Mouse (Mus musculus): ENCODE data around the gene Pnmal1. TPM values are rescaled to one million over a fixed set of nuclear protein-coding genes. Genes with fewer than 3 reads are reported as not detected.

Gene Pnmal1
- polyA plus RNA-seq, 1 experiment: not detected

DNA sequence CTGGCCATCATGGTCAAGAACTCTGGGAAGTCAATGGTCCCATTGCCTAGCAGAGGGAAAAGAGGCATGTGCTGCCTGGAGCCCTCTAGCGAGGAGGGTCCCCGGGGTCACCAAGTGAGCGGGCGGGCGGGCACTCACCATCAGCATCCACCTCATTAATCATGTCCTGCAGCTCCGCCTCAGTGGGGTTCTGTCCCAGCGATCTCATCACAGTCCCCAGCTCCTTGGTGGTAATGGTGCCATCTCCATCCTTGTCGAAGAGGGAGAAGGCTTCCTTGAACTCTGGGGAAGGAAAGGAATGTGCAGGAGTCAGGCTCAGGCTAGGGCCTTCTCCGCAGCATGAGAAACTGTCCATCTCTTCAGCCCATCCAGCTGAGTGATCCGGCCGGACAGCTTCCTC lies 42.0 kb upstream of the Pnmal1 start:
- no peak for TF ChIP-seq FLI1 (IDR thresholded peaks at IDR 0.05; ENCODE audit: low read length)
- no peak for TF ChIP-seq GATA1 (IDR thresholded peaks at IDR 0.05; ENCODE audit: borderline replicate concordance, low read length)
- no peak overlapping the region for H3K4me3 ChIP-seq (replicated peaks)
- no peaks in the 10 kb centered on the region for H3K9me3 ChIP-seq
- H3K36me3 ChIP-seq (replicated peaks; ENCODE audit: low read length): peaks cover 98% of the 10 kb centered on the region
- H3K4me1 ChIP-seq: peaks cover 88% of the 10 kb centered on the region
- no peaks in the 10 kb centered on the region for H3K27me3 ChIP-seq (replicated peaks)

DNA sequence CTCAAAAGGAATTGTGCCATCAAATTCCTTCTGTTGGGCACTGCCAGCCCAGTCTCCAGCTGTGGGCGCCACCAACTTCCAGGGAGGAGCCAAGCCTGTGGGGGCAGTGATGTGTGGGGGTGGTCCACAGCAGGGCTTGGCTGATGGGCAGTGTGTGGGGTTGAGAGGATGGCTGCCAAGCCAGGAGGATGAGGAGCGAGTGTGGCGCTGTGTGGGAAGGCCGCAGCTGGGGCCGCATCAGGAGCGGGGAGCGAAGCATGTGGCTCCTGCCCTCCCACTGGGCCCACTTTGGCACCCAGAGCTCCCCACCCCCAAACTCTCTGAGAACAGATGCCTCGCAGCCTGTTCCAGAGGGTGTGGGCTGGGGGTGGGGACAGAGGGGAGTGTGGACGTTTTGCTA lies 41.5 kb upstream of the Pnmal1 start:
- H3K4me3 ChIP-seq (replicated peaks): no peak overlapping the region

DNA sequence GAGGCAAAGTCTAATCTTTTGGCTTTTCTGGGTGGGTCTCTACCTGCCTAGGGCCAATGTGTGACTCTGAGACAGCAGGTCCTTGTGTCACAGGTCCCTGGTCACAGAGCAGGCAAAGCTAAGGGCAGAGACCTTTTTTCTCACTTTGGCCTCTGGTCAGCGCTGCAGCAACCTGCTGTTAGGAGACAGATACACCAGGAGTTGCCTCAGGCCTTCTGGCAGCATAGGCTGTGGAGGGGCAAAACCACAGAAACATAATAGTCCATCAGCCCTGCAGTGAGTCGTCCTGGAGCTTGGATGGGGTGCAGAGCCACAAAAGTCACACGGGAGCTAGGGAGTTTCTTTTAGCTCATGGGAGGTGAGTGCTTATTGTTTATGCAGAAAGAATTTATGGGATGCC lies 40.8 kb upstream of the Pnmal1 start:
- H3K4me3 ChIP-seq (replicated peaks): no peak overlapping the region
- H3K9me3 ChIP-seq: no peaks in the 10 kb centered on the region
- H3K36me3 ChIP-seq (replicated peaks; ENCODE audit: low read length): peaks cover 88% of the 10 kb centered on the region
- no peaks in the 10 kb centered on the region for H3K27me3 ChIP-seq (replicated peaks)
- peaks cover 80% of the 10 kb centered on the region for H3K4me1 ChIP-seq
- TF ChIP-seq GATA1 (IDR thresholded peaks at IDR 0.05; ENCODE audit: borderline replicate concordance, low read length) (no peak), FLI1 (IDR thresholded peaks at IDR 0.05; ENCODE audit: low read length) (no peak)

More for the DNA sequence above, 41.5 kb upstream of the Pnmal1 start:
- Histone ChIP-seq H3K9me3 (no peaks in the 10 kb centered on the region), H3K27me3 (replicated peaks) (no peaks in the 10 kb centered on the region), H3K36me3 (replicated peaks; ENCODE audit: low read length) (peaks cover 94% of the 10 kb centered on the region), H3K4me1 (peaks cover 86% of the 10 kb centered on the region)
- TF ChIP-seq FLI1 (IDR thresholded peaks at IDR 0.05; ENCODE audit: low read length) (no peak), GATA1 (IDR thresholded peaks at IDR 0.05; ENCODE audit: borderline replicate concordance, low read length) (no peak)

DNA sequence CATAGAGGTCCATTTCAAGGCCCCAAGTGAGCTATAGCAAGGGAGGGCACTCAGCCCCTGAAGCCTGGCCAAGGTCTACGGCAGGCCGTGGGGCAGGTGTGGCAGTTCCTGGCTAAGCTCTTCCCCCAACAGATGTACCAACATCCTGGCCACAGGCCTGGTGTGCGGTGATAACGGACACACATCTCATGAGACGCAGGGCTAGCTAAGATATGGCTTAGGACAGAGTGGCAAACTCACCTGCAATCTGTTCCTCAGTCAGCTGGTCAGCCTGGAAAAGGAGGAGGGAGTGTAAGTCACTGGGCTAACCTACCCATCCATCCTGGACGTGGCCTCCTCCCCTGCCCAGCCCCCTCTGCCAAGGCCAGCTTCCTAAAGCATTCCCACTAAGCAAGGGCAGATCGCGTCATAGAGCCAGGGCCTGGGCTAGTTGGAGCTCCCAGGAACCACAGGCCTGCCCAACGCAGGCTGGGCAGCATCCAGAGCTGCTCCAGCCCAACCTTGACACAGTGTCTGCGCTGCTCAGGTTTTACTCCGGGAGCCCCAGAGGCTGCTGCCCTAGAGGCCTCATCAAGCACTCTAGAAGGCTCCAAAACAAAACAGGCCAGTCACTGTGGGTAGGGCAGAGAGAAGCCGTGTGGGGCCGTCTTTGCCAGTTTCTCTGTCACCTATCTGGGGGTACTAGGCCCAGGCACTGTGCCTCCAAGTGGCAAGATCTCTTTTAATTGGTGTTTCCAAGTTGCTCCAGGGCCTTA lies 39.9 kb upstream of the Pnmal1 start:
- H3K27me3 ChIP-seq (replicated peaks): no peaks in the 10 kb centered on the region
- no peaks in the 10 kb centered on the region for H3K9me3 ChIP-seq
- TF ChIP-seq GATA1 (IDR thresholded peaks at IDR 0.05; ENCODE audit: borderline replicate concordance, low read length) (no peak), FLI1 (IDR thresholded peaks at IDR 0.05; ENCODE audit: low read length) (no peak)
- peaks cover 79% of the 10 kb centered on the region for H3K36me3 ChIP-seq (replicated peaks; ENCODE audit: low read length)
- peak overlapping the region; percentile 43 for H3K4me3 ChIP-seq (replicated peaks)
- peaks cover 71% of the 10 kb centered on the region for H3K4me1 ChIP-seq

DNA sequence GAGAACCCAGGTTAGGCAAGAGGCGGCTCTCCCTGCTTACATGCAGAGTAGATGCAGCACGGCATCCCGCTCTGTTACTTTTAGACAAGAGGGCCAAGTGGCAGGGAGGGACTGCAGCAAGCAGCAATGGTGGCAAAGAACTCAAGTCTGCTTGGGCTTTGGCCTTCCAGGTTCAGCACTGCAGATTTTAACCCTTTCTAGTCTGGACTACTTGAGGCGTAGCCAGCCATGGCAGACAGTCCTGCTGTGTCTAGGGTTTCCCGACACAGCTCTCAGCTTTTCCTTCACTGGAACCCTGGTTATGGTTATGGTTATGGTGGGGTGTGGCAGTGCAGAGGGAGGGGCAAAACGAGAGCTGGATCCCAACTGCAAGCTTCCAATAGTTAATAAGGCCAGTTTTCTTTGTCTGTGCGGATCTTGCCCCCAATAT lies 39.3 kb upstream of the Pnmal1 start:
- Histone ChIP-seq H3K27me3 (replicated peaks) (no peaks in the 10 kb centered on the region), H3K9me3 (no peaks in the 10 kb centered on the region), H3K4me3 (replicated peaks) (peak overlapping the region; percentile 40), H3K36me3 (replicated peaks; ENCODE audit: low read length) (peaks cover 73% of the 10 kb centered on the region), H3K4me1 (peaks cover 70% of the 10 kb centered on the region)
- TF ChIP-seq GATA1 (IDR thresholded peaks at IDR 0.05; ENCODE audit: borderline replicate concordance, low read length) (no peak), FLI1 (IDR thresholded peaks at IDR 0.05; ENCODE audit: low read length) (no peak)

DNA sequence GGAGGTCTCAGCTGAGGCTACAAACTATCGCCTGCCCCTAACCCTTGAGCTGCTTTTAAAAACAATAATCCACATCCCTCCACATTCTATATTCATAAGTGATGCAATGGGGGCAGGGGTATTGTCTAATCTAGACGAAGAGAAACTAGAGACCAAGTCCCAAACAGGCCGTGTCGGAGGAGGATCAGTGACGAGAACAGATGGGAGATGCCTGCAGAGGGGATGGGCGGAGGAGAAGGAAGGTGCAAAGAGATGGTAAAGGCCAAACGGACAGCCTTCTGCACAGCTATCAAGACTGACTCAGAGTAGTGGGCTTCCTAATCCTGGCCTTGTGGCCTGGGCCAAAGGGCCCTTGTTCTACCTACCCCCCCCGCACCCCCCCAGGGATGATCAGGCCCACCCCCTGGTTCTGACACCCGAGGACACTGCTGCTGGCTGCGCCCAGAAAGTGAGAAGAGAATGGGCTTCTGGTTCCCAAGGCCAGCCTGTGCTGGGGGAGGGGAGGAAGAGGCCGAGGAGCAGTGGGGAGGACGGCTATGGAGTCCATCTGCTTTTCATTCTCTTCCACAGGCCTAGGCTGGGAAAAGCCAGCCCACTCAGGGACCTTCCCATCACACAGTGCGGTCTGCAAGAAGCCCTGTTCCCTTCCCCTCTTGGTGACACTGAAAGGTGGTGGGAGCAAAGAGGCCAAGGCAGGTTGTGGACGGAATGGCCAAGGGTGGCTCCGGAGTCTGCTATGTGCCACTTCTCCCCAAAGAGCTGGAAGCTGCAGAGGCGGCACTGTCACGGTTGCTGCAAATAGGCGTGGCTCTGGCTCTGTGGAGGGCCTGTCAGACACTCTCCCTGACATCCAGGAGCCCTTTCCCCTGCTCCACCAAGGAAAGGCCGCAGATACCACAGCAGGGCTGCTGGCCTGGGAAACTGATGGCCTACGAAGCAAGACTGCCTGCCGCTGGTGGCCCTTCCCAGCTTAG lies 38.4 kb upstream of the Pnmal1 start:
- Histone ChIP-seq H3K36me3 (replicated peaks; ENCODE audit: low read length) (peaks cover 63% of the 10 kb centered on the region), H3K27me3 (replicated peaks) (no peaks in the 10 kb centered on the region), H3K9me3 (no peaks in the 10 kb centered on the region), H3K4me3 (replicated peaks) (peak overlapping the region; percentile 96), H3K4me1 (peaks cover 68% of the 10 kb centered on the region)
- TF ChIP-seq FLI1 (IDR thresholded peaks at IDR 0.05; ENCODE audit: low read length): no peak
- TF ChIP-seq GATA1 (IDR thresholded peaks at IDR 0.05; ENCODE audit: borderline replicate concordance, low read length): no peak

DNA sequence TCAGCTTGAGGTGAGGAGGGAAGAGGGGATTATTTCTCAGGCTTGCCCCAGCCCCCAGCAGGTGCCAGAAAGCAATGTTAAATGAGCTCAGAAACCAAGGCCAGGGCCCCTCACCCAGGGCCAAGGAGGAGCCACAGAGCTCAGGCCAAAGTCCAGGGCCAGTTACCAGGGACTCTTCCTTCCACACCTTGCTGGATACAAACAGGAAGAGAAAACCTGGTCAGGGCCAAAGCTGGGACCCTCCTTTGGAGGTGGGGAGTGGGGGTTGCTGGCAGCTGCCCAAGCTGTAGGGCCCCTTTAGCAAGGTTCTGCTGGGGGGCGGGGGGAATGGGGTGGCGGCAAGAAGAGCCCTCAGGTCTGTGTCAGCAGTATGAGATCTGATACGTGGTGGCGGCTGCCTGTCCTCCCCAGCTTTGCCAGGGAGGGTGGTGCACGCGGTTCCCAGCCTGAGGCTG lies 37.6 kb upstream of the Pnmal1 start:
- Histone ChIP-seq H3K27me3 (replicated peaks) (no peaks in the 10 kb centered on the region), H3K36me3 (replicated peaks; ENCODE audit: low read length) (peaks cover 55% of the 10 kb centered on the region), H3K4me3 (replicated peaks) (peak overlapping the region; percentile 96), H3K9me3 (no peaks in the 10 kb centered on the region), H3K4me1 (peaks cover 61% of the 10 kb centered on the region)
- no peak for TF ChIP-seq FLI1 (IDR thresholded peaks at IDR 0.05; ENCODE audit: low read length)
- no peak for TF ChIP-seq GATA1 (IDR thresholded peaks at IDR 0.05; ENCODE audit: borderline replicate concordance, low read length)

DNA sequence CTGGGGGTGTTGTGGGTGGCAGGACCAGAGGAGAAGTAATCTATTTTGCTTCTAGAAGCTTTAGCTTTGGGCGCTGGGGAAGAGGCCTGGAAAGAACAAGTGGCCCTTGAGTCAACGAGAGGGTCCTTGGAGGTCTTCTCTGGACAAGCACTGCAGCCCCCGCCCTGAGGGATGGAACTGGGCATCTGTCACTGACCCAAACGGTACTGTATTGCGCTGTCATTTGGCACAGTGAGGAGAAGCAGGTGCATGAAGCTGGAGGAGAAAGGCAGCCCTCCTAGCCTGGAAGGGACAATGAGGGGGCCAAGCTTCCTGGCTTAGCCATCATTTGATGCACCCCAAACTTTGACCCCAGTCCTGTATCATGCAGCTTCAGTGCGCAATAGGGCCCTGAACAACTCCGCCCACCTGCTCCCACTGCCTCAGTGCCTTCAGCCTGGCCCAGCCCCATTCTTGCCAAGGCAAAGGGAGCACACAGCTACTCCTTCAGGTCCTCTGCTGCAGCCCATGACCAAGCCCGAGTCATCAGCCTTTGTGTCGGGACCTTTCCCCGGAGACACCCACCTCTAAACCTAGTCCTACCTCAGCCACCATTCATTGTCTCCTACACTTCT lies 37.0 kb upstream of the Pnmal1 start:
- no peak for TF ChIP-seq FLI1 (IDR thresholded peaks at IDR 0.05; ENCODE audit: low read length)
- TF ChIP-seq GATA1 (IDR thresholded peaks at IDR 0.05; ENCODE audit: borderline replicate concordance, low read length): no peak
- Histone ChIP-seq H3K4me3 (replicated peaks) (peak overlapping the region; percentile 96), H3K36me3 (replicated peaks; ENCODE audit: low read length) (peaks cover 50% of the 10 kb centered on the region), H3K27me3 (replicated peaks) (no peaks in the 10 kb centered on the region), H3K4me1 (peaks cover 57% of the 10 kb centered on the region), H3K9me3 (no peaks in the 10 kb centered on the region)

DNA sequence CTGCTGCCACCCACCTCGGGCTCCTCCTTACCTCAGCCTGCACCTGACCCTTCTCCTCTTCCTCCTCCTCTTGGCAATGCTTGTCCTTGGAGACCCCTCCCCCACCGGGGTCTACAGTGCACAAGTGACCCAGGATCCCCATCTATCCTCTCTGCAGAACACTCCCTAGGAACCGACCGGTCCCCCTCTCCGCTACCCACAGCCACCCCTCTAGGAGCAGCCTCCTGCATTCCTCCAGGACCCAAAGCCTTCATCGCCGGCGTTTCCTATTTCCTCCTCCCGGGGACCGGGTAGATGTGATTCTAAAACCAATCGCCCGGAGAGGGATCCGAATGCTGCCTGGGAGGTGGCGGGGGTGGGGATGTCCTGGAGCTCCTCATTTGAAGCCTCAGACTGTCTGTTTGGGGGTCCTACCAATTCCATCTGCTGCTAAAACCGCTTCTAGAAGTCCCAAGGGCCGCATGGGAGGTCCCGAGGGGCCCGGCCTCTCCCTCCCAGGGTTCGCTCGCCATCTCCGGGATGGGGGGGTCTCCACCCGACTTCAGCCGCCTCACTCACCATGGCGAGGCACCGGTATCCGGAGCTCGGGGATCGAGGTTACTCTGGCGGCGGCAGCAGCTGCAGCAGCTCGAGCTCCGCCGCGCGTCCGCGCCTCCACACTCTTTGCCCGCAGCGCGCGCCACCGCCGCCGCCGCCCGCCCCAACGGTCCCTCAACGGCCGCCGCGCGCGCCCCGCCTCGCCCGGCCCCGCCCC lies 36.0 kb upstream of the Pnmal1 start:
- no peaks in the 10 kb centered on the region for H3K27me3 ChIP-seq (replicated peaks)
- H3K36me3 ChIP-seq (replicated peaks; ENCODE audit: low read length): peaks cover 40% of the 10 kb centered on the region
- H3K4me1 ChIP-seq: peaks cover 57% of the 10 kb centered on the region
- peak overlapping the region; percentile 96 for H3K4me3 ChIP-seq (replicated peaks)
- no peak for TF ChIP-seq FLI1 (IDR thresholded peaks at IDR 0.05; ENCODE audit: low read length)
- no peak for TF ChIP-seq GATA1 (IDR thresholded peaks at IDR 0.05; ENCODE audit: borderline replicate concordance, low read length)
- no peaks in the 10 kb centered on the region for H3K9me3 ChIP-seq
